Comparison of ENCODE assay signal across 35 mouse cellular contexts in the genomic region with DNA sequence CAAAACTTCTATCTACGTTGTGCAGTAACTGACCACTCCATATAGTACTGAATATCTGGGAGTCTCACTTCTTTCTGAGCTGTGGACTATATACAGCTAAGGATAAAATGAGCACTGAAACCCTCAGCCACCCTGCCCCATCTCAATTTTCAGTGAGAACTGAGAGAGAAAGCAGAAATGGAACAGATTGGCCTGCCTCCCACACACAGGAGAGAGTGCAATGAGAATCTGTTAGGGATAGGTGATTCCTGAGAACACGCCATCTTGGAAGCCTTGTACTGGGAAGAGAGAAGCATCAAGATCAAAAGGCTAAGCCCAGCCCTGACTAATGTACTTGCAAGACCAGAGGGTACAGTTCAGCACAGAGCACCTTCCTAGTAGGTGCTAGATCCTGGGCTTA. TPM values are rescaled to one million over a fixed set of nuclear protein-coding genes. Genes with fewer than 3 reads are reported as not detected.
A peak's percentile ranks its signal among the peaks of the same experiment; 100 is the strongest.
DNase-seq lines count a peak whose midpoint lies in the region; ATAC-seq and TF ChIP-seq lines count a peak whose summit lies in the region.
"Had no signal": no experiment of that assay in that cellular context is flagged by ENCODE, and none has a peak within 500 bp of the region (broad histone marks: within the 10 kb centered on the region; RNA-seq: fewer than 3 reads in every experiment).

No protein-coding gene starts in this region.

- no peak overlapping the region for H3K9ac ChIP-seq in hindbrain, embryonic 14.5 days
- H3K9ac ChIP-seq: forebrain, embryonic 13.5 days; liver, embryonic 15.5 days; lung, embryonic 15.5 days; midbrain, embryonic 15.5 days; neural tube, embryonic 12.5 days had no signal

- TF ChIP-seq CTCF in kidney, adult 2 months (conservative IDR thresholded peaks at IDR 0.05; ENCODE audit: insufficient read depth, insufficient read length, low read depth, low read length), result no peak

- ATAC-seq in hindbrain, embryonic 14.5 days (ENCODE audit: low FRiP score), result no peak
- ATAC-seq: forebrain, embryonic 13.5 days; hindbrain, postnatal 0 days; intestine, embryonic 16.5 days; midbrain, embryonic 15.5 days had no signal

- peaks cover 8% of the 10 kb centered on the region; the same call in 1 of the 2 replicates for H3K36me3 ChIP-seq in kidney, adult 2 months (ENCODE audit: control insufficient read depth, insufficient read depth, low read length)
- peaks cover 60% of the 10 kb centered on the region for H3K36me3 ChIP-seq in hindbrain, embryonic 14.5 days (replicated peaks; ENCODE audit: control insufficient read depth, insufficient read depth)

- H3K27me3 ChIP-seq in kidney, adult 2 months (replicated peaks; ENCODE audit: control insufficient read depth, insufficient read depth, low read length), result no peaks in the 10 kb centered on the region
- H3K27me3 ChIP-seq in hindbrain, embryonic 14.5 days (ENCODE audit: control insufficient read depth, insufficient read depth, low read length), result no peaks in the 10 kb centered on the region
- H3K27me3 ChIP-seq: forebrain, embryonic 13.5 days; liver, embryonic 15.5 days; lung, embryonic 15.5 days; megakaryocyte, embryonic 14.5 days; midbrain, embryonic 15.5 days; neural tube, embryonic 12.5 days had no signal

- peaks cover 3% of the 10 kb centered on the region; the same call in 1 of the 2 replicates for H3K4me1 ChIP-seq in kidney, adult 2 months (ENCODE audit: control insufficient read depth, insufficient read depth, low read length)
- H3K4me1 ChIP-seq in hindbrain, embryonic 14.5 days (replicated peaks; ENCODE audit: control insufficient read depth, insufficient read depth, low read length), result peaks cover 19% of the 10 kb centered on the region

- no peaks in the 10 kb centered on the region for H3K9me3 ChIP-seq in hindbrain, embryonic 14.5 days (ENCODE audit: control insufficient read depth, low read length)
- H3K9me3 ChIP-seq: forebrain, embryonic 13.5 days; limb, embryonic 10.5 days; liver, embryonic 15.5 days; lung, embryonic 15.5 days; megakaryocyte, embryonic 14.5 days; midbrain, embryonic 15.5 days; neural tube, embryonic 12.5 days had no signal

- TF ChIP-seq POLR2A in kidney, adult 2 months (IDR thresholded peaks at IDR 0.05; ENCODE audit: low read depth, low read length), result no peak

- no peak overlapping the region for H3K4me3 ChIP-seq in kidney, adult 2 months (ENCODE audit: insufficient read depth, low read depth, low read length)
- no peak overlapping the region for H3K4me3 ChIP-seq in hindbrain, embryonic 14.5 days (replicated peaks; ENCODE audit: low read length)
- H3K4me3 ChIP-seq: forebrain, embryonic 13.5 days; left cerebral cortex, adult 2 months; limb, embryonic 10.5 days; liver, embryonic 15.5 days; lung, embryonic 15.5 days; megakaryocyte, embryonic 14.5 days; midbrain, embryonic 15.5 days; neural tube, embryonic 12.5 days had no signal

- DNase-seq in kidney, adult 18-20 months, result peak; percentile 1
- DNase-seq in kidney, adult 2 months, result no peak
- DNase-seq in testis, postnatal 10 days (ENCODE audit: low spot score), result peak; percentile 9
- DNase-seq in testis, postnatal 14 days (ENCODE audit: low spot score), result no peak
- peak; percentile 46 to 62 for DNase-seq in layer of hippocampus, adult 8-10 months (ENCODE audit: low spot score in 2 of 2)
- DNase-seq in hindbrain, embryonic 14.5 days (ENCODE audit: low spot score), result no peak
- DNase-seq in ovary, adult 18-20 months (ENCODE audit: low spot score), result no peak
- DNase-seq: adrenal gland, adult 2 months; cerebellum, adult 11-12 months; cerebellum, postnatal 10 days; gastrocnemius, postnatal 14 days; heart, postnatal 4 days; liver; lung, postnatal 36 days; retina, postnatal 1 day; spleen, adult 18-20 months; thymus, postnatal 25 days had no signal

- 95% methylated on average over 2 of the region's 2 CpGs for WGBS in kidney, adult 2 months
- WGBS in hindbrain, embryonic 14.5 days, result 99% methylated on average over 2 of the region's 2 CpGs

- H3K4me2 ChIP-seq in hindbrain, embryonic 14.5 days (replicated peaks), result no peak overlapping the region
- H3K4me2 ChIP-seq: forebrain, embryonic 13.5 days; liver, embryonic 15.5 days; lung, embryonic 15.5 days; midbrain, embryonic 15.5 days; neural tube, embryonic 12.5 days had no signal

- H3K27ac ChIP-seq in kidney, adult 2 months (ENCODE audit: insufficient read depth, low read depth, low read length), result no peak overlapping the region
- no peak overlapping the region for H3K27ac ChIP-seq in hindbrain, embryonic 14.5 days
- H3K27ac ChIP-seq: forebrain, embryonic 13.5 days; hindbrain, postnatal 0 days; left cerebral cortex, adult 2 months; limb, embryonic 10.5 days; liver, embryonic 15.5 days; lung, embryonic 15.5 days; midbrain, embryonic 15.5 days; neural tube, embryonic 12.5 days had no signal

RNA-seq across cellular contexts. Expression of a gene that starts 2.6 kb away (rescaled TPM):
- polyA plus RNA-seq in kidney, adult 2 months (2012; rRNA removed), result not detected in 2 replicates
- not detected for total RNA-seq in layer of hippocampus, adult 8-10 months (2022)
- not detected in 2 replicates for polyA plus RNA-seq in hindbrain, embryonic 14.5 days (2014; fragmentation: Nextera tagmentation; extraction: Ambion mirVana)
- total RNA-seq: adrenal gland, adult 2 months; adrenal gland, postnatal 4 days; gastrocnemius, postnatal 14 days; heart, postnatal 4 days; hindbrain, postnatal 0 days; left cerebral cortex, adult 2 months; MEL had no signal
- polyA plus RNA-seq: adrenal gland, adult 2 months; C2C12; embryonic facial prominence, embryonic 11.5 days; forebrain, embryonic 13.5 days; heart, embryonic 16.5 days; hindbrain, postnatal 0 days; intestine, embryonic 16.5 days; kidney, embryonic 16.5 days; large intestine, adult 2 months; limb, embryonic 10.5 days; liver, embryonic 15.5 days; lung, embryonic 15.5 days; midbrain, embryonic 15.5 days; neural tube, embryonic 12.5 days; testis, adult 2 months had no signal

RNA-seq across cellular contexts. Expression of a gene that starts 2.9 kb away (rescaled TPM):
- 46.0 and 54.1 TPM in 2 replicates for polyA plus RNA-seq in kidney, adult 2 months (2012; rRNA removed)
- total RNA-seq in layer of hippocampus, adult 8-10 months (2022), result 10 to 100 TPM; 68.0 to 82.8 (median 70.7) TPM
- 158 and 170 TPM in 2 replicates for polyA plus RNA-seq in hindbrain, embryonic 14.5 days (2014; fragmentation: Nextera tagmentation; extraction: Ambion mirVana)

RNA-seq across cellular contexts. Expression of a gene that starts 33.7 kb away (rescaled TPM):
- not detected in 2 replicates for polyA plus RNA-seq in kidney, adult 2 months (2012; rRNA removed)
- total RNA-seq in layer of hippocampus, adult 8-10 months (2022), result 1 to 10 TPM in 1 of 4 experiments, under 1 TPM in 2, not detected in 1; 0.45 to 1.4 (median 0.83) TPM
- 0.12 TPM in 1 of 2 replicates, not detected in the other for polyA plus RNA-seq in hindbrain, embryonic 14.5 days (2014; fragmentation: Nextera tagmentation; extraction: Ambion mirVana)
- total RNA-seq: adrenal gland, adult 2 months; adrenal gland, postnatal 4 days; gastrocnemius, postnatal 14 days; heart, postnatal 4 days; MEL had no signal
- polyA plus RNA-seq: adrenal gland, adult 2 months; C2C12; intestine, embryonic 16.5 days; kidney, embryonic 16.5 days; large intestine, adult 2 months had no signal

Comparison
In these comparisons a context has a peak if more than half of its experiments do, and no peak if none do; other contexts are left out.
1. DNase-seq: peak in kidney, adult 18-20 months (single experiment), testis, postnatal 10 days (single experiment) and layer of hippocampus, adult 8-10 months (2 of 2); none in kidney, adult 2 months (single experiment), testis, postnatal 14 days (single experiment), hindbrain, embryonic 14.5 days (single experiment) and ovary, adult 18-20 months (single experiment).